Mouse (Mus musculus) gastrocnemius, postnatal 4 days (tissue): ENCODE measurements around the gene Selenoo. TPM values are rescaled to one million over a fixed set of nuclear protein-coding genes. Genes with fewer than 3 reads are reported as not detected.

Source experiments
- DNase-seq, 2 experiments: peaks; one replicate each; pipeline ENCODE4 v3.0.0; 2021 to 2022; ENCODE audit warnings: low spot score in 2 of 2, mixed read lengths in 2 of 2
- total RNA-seq, 2 experiments: library from RNA; stranded (reverse); gene quantifications; 2 replicates each; pipeline ENCODE4 v1.2.3; 2021

The Selenoo gene
- total RNA-seq, 2 experiments from 2014 or later = 10.5 to 12.4 TPM

- DNase-seq = no peak
Observed at GRCm38 (mm10) chr15:89147024-89147423, 58.1 kb downstream of the Selenoo start.

- no peak for DNase-seq
Observed at GRCm38 (mm10) chr15:89147456-89147855, 58.6 kb downstream of the Selenoo start.

GRCm38 (mm10) chr15:89147895-89148294, 59.0 kb downstream of the Selenoo start:
- DNase-seq = no peak

- DNase-seq = no peak
Observed at GRCm38 (mm10) chr15:89148496-89149270, 59.8 kb downstream of the Selenoo start.

GRCm38 (mm10) chr15:89149271-89150040, 60.6 kb downstream of the Selenoo start, which contains the start of gene Mapk11:
TSS of gene Mapk11 (minus strand) at chr15:89149628.
- no peak for DNase-seq

Other genes with a start within 250 kb of the Selenoo start
- gene Pim3, start 226.9 kb upstream of the Selenoo start, total RNA-seq = 10 to 100 TPM; 18.5 to 21.0 TPM
- gene Ttll8, start 134.7 kb upstream of the Selenoo start, total RNA-seq = under 1 TPM in 1 of 2 experiments, not detected in 1; 0.10 TPM
- gene Mlc1, start 110.1 kb upstream of the Selenoo start, total RNA-seq = under 1 TPM in 1 of 2 experiments, not detected in 1; 0.12 TPM
- under 1 TPM in 1 of 2 experiments, not detected in 1; 0.44 TPM for gene Mov10l1, start 106.2 kb upstream of the Selenoo start, total RNA-seq
- gene Panx2, start 29.4 kb upstream of the Selenoo start, total RNA-seq = under 1 TPM; 0.13 to 0.15 TPM
- 10 to 100 TPM; 33.8 to 34.8 TPM for gene Trabd, start 14.0 kb upstream of the Selenoo start, total RNA-seq
- 10 to 100 TPM; 13.5 to 16.6 TPM for gene Tubgcp6, start 34.0 kb downstream of the Selenoo start, total RNA-seq
- 10 to 100 TPM; 11.2 to 11.8 TPM for gene Hdac10, start 39.6 kb downstream of the Selenoo start, total RNA-seq
- 10 to 100 TPM; 54.4 to 57.3 TPM for gene Mapk12, start 51.6 kb downstream of the Selenoo start, total RNA-seq
- gene Mapk11, start 60.5 kb downstream of the Selenoo start, total RNA-seq = 1 to 10 TPM; 3.4 to 4.1 TPM
- gene Plxnb2, start 91.7 kb downstream of the Selenoo start, total RNA-seq = 10 to 100 TPM; 81.0 to 84.7 TPM
- gene Dennd6b, start 107.4 kb downstream of the Selenoo start, total RNA-seq = 1 to 10 TPM; 7.9 to 9.0 TPM
- 10 to 100 TPM; 64.2 to 70.0 TPM for gene Ppp6r2, start 122.5 kb downstream of the Selenoo start, total RNA-seq
- 10 to 100 TPM; 69.4 to 73.9 TPM for gene Sbf1, start 226.2 kb downstream of the Selenoo start, total RNA-seq
- gene Adm2, start 233.6 kb downstream of the Selenoo start, total RNA-seq = not detected
- not detected for gene Miox, start 245.3 kb downstream of the Selenoo start, total RNA-seq